Mouse (Mus musculus): ENCODE measurements at regions not wholly inside any gene's neighbourhood (a gene's known extent, or its start where the extent isn't known, plus 50 kb on each side); places are given as distances from the start of the nearest gene placed in this dataset.
"Not testable (repeated sequence)": the region's sequence is repeated elsewhere in the genome, so short reads cannot be mapped to it uniquely, and the experiment has no call there.

DNA sequence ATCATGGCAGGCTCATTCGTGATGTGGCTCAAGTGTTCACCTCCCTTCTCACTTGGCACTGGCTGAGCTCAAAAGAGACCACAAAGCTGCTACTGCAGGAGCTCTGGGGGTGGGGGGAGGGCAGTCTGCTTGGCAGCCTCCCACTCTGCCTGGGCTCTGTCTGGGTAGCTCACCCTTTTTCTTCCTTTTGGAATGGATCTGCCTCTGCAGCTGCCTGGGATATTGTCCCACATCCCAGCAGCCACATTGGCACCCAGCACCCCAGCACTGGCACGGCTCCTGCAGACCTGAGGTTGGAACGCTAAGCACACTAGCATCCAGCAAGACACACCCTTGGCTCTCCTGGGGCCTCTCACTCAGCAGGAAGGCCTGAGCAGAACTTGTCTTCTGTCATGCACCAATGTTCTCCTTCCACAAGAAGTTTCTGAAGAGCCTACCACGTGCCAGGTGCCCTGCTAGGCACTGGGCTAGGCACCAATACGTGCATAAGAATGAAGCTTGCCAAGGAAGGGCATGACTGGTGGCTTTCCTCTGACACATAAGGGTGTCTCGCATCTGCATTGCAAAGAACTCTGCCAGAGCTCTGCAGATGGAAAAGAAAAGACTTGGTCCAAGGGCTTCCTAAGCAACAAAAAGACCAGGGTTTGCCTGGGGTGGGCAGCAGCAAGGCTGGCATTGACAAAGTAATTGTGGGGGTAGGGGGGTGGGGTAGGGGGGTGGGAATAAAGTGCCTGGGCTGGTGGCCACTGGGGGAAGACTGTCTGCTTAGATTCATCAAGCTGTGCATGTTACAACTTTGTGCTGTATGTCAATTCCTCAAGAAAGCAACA is 112.1 kb upstream of the Sipa1l1 start:
- not testable (repeated sequence) for DNase-seq (ENCODE audit: low spot score)

DNA sequence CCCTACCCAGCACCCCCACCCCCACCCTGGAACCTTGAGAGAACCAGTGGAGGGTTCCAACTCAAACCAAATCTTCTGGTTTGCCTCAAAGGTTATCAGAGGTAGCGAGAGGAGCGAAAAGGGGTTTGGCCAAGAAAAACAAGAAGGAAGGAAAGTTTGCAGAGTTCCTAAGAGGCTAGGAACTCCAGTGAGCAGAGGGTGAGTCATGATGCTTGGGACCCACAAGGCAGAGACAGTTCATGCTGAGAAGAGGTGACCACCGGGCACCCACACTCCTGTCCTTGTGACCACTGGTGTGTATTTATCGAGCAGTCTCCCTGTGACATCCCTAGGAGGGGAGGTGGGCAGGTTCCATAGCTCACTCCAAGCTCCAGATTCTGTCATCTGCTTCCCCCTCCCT is 104.1 kb upstream of the Sipa1l1 start:
- DNase-seq (ENCODE audit: low spot score): no peak

DNA sequence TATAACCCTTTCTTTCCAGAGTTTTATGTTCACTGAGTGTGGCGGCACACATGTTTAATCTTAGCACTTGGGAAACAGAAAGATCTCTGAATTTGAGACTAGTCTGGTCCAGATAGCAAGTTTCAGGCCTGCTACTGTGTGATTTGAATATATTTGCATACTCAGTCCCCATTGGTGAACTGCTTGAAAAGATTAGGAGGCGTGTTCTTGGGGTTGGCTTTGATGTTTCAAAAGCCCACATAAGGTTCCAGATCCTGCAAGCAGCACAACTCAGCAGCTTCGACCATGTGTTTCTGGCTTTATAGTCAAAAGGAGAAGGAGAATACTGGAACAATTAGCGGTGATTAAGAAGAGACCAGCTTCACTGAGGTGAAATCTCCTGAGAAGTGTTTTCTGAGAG is 102.3 kb upstream of the Sipa1l1 start:
- no peak for DNase-seq (ENCODE audit: low spot score)

DNA sequence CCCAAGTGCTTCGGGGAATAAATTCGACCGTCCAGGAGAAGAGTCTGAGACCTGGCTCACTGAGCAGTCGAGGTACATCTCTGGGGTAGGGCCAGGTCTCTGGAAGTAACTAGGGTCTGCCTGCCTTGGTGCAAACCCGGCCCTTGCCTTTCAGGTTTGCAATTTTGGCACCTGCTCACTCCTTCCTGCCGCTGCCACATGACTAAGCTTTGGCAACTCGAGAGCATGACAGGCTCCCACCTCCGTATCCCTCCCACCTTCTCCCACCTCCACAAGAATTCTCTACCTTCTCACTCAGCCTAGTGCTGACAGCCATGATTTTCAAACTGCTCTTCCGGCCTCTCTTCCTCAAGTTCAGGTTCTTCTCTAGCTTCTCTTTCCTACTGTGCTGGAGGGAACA is 99.5 kb upstream of the Sipa1l1 start:
- no peak for DNase-seq (ENCODE audit: low spot score)

DNA sequence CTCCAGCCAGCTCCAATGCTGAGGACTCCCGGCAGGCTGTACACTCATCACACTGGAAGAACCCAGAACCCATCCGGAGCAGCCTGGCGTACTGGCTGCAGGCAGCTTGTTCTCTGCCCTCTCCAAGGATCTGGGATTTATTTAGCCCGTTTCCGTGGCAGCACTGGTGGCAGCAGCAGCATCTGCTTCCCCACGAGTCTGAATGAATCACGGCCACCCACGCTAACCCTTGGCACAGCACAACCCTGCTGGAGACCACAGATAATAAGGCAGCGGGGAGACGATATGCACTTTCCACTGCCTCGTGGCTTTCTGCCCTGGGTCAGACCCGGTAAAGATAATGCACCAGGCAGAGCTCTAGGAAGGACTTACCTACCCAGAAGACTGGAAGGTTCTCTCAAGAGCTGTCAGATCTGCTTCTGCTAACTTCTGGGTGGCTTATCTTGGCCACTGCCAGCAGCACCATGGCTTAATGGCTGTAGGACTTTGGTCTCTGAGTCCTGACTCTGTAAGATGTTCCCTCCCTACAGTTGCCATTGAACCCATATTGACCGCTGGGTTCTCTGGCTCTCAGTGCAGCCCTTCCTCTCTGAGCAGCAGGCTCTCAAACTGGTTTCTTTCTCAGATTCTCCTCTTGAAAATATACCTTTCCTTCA is 96.2 kb upstream of the Sipa1l1 start:
- DNase-seq (ENCODE audit: low spot score): no peak

DNA sequence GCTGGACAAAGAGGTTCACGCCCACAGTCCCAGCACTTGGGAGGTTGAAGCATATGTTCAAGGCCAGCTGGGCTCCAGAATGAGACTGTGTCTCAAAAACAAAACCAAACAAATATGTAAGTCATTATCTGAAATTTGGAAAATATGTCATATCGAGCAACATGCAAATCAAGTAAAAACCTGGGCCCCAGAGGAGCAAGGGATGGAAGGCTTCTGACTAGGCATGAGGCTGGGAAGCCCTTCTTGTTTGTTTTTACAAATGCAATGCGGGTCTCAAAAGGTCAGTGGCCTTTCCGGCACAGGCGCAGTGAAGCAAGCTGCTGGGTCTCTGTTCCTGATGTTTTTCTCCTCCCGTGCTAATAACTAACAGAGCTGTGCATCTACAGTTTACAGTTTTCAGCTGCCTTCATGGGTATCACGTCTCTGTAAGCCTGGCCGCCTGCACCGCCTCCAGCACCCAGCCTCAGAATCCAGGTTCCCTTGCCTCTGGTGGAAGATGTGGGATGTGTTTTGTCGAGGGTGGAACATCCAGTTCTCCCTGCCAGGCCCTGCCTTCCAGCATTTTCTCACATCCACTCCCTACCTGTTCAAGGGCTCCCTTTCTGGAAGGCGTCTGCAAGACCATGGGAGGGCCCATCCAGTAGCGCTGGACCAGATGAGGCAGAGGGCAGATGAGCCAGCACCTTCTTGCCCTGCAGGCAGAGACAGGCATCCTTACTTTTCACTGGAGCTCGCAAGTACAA is 93.5 kb upstream of the Sipa1l1 start:
- peak; percentile 31 for DNase-seq (ENCODE audit: low spot score)

DNA sequence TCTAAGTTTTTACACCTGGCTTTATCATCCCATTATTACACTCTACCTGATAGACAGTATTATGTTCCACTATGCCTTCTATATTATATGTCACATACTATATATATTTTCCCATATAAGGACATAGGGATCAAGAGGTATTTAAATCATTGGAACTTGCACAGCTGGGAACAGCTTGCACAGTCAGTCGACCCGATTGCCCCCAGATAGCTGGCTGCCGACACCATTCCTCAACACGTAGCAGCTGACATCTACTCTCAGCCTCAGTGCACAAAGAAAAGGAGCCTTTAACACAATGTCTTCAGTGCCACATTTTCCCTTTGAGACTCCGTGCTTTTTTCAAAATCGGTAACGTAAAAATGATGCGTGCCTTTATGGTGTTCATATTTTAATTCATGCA is 92.4 kb upstream of the Sipa1l1 start:
- DNase-seq (ENCODE audit: low spot score): no peak

DNA sequence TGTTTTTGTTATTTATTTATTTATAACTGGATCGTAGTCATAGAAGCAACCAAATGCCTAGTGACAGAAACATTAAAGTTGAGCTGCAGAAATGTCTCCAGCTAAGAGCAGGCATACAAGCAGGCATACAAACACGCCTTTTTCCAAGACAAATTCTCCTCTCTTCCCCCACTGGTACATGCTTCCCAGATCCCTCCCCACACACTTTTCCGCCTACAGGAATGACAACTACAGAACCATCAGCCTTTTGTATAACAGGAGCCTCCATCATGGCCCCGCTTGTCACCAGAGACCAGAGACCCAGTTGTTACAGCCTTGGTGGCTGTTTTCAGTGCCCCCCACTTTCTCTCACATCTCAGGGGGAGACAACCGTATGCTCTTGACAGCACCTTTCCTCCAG is 91.2 kb upstream of the Sipa1l1 start:
- DNase-seq (ENCODE audit: low spot score): no peak

DNA sequence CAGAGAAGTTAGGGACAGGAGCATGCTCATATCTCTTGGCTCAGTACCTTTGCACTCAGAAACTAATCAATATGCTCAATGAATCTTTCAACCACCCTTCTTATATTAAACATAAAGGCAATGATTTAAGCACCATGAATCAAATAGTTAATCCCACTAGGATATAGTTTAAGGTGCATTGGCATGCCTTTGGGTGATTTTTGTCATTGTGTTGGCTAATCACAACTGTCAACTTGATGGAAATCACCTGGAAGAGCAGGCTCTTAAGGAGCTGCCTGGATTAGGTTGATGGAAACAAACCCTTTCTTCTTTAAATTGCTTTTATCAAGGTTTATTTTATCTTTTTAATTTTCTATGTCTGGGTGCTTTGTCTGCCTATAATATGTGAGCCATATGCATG is 90.4 kb upstream of the Sipa1l1 start:
- DNase-seq (ENCODE audit: low spot score): no peak

DNA sequence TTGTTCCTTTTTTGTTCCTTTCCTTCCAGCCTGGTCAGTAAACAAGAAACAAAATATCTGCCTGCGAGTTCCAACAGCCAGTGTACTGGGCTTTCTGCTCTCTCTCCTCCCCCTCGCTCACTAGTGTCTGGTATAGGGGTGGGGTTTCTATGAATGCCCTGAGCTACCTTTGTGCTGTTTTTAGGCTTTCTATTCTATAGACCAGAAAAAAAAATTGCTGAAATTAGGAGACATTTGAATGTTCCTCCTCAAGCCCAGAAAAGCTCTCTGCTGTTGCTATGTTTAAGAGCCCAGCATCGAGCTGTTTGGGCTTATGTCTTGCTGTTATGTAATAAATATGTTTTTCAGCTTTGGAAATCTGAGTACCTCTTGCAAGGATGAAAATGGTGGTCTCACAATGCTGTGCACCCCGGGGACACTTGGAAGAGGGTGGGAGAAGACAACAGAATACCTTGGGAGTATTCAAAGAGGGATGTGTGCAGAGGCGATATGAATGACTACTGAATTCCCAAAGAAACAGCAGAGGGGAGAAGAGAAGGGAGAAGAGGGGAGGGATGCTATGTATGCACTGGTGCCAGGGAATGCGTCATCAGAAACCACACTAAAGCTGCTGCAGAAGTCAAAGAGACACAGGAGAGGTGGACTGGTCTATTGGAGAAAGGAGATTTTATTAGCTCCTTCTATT is 88.8 kb upstream of the Sipa1l1 start:
- DNase-seq (ENCODE audit: low spot score): no peak

DNA sequence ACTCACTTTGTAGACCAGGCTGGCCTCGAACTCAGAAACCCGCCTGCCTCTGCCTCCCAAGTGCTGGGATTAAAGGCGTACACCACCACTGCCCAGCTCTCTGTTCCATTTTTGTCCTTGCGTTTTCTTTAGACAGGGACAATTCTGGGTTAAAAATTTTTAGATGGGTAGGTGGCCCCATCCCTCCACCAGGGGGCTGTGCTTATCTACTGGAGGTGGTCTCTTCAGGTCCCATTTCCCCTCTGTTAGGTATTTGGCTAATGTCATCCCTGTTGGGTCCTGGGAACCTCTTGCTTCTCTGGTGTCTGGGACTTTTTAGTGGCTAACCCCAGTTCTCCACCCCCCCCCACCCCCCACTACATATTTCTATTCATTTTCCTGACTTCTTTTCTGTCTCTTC is 86.5 kb upstream of the Sipa1l1 start:
- DNase-seq (ENCODE audit: low spot score): not testable (repeated sequence)

DNA sequence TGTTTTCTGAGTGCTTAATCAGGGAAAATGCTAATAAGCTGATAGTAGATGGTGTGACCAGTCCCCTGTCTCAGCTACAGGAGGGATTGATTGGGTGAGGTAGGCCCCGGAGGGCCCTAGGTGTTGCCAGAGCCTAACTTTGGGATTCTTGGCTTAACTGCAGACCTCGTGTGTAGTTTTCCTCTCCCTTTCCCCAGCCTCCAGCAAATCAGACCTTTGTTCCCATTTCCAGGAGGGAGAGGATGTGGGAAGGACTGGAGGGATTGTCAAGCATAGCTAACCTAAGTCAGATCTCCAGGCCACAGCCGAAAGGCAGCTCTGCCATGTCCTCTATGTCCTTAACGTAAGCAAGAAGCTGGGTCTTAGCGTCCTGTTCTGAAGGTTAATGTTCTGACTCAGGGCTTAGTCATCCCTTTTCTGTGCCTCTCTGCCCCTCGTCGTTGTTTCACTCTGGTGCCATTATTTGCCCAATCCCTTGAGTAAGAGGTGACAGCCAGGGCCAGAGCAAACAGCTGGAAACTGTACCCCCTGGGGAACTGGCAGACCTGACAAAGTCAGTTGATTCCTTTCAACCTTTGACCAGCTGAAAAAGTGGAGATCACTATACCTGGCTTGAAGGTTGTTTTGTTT is 83.2 kb upstream of the Sipa1l1 start:
- DNase-seq (ENCODE audit: low spot score): no peak

DNA sequence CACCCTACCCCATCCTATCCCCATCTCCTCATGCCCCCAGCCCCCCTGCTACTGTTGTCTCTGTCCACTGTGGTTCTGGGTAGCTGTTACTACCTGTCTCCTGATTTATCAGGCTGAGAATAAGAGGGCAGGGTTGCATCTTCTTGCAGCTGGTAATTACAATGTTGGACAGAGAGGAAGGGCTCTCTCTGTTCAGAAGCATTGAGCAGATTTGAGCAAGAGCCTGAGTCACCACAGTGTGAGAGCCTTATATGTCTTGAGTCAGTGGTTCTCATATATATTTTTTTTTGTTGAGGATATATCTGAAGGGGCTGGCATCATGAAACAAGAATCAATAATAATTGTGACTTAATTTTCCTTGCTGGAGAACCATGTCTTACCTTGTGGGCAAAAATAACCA is 82.7 kb upstream of the Sipa1l1 start:
- DNase-seq (ENCODE audit: low spot score): no peak

DNA sequence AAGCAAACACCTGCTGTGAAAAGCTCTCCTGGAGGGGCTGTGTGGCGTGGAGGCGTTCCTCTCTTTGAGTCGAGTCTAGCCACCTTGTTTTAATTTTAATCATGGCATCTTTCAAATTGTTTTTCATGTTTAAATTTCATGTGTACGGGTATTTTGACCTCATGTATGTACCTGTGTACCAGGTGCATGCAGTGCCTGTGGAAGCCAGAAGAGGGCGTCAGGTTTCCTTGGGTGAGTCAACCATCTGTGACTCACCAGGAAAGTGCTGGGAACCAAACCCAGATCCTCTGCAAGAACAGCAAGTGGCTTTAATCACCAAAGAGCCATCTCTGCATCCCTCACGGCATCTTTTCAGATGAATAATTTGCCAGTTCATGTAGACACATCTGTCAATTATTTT is 79.8 kb upstream of the Sipa1l1 start:
- no peak for DNase-seq (ENCODE audit: low spot score)

DNA sequence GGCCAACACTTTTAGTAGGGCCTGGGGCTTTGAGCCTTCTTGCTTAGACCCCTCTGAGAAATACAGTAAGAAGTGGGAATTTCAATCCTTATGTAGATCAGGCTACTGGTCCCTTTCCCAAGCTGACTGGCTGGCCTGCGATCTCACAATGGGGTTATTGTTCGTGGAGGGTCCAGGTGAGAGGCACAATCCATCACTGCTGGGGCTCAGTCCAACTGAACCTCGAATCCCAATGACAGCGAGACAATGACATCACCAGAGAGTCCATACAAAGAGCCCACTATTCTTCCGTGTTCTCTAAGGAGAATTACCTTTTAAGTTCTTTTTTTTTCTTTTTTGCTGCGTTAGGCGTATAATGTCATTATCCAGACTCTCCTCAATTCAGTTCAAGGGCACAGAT is 75.8 kb upstream of the Sipa1l1 start:
- no peak for DNase-seq (ENCODE audit: low spot score)

DNA sequence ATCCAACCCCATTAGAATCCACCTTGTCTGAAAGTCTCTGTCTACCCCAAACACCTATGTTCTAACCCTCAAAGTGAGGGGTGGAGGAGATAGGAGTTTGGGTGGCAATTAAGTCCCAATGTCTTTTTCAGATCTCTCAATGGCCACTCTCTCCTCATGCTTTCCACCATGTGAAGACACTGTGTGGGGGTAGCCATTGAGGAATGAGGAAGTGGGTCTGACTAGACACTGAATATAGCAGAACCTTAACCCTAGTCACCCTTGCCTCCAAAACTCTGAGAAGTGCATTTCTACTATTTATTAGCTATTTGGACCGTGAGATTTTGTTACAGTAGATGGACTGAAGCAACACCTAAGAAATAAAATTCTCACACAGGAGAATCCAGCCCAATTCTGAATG is 73.7 kb upstream of the Sipa1l1 start:
- DNase-seq (ENCODE audit: low spot score): no peak

DNA sequence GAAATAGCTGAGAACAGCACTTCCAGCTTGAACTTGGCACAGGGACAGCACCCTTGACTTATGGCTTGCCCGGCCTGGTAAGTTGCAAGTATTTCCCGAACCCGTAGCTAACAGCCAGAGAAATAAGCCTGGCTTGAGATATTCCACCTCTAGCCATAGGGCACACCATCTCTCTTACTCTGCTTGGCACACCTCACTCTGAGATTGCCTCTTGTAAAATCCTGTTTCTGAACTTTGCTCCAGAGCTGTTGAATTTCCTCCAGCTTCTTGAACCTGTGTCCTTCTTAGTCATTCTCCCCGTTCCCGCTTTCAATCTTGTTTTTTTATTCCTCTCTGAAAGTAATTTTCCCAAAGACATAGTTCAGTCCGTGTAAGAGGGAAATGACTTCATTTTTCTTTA is 72.0 kb upstream of the Sipa1l1 start:
- no peak for DNase-seq (ENCODE audit: low spot score)

DNA sequence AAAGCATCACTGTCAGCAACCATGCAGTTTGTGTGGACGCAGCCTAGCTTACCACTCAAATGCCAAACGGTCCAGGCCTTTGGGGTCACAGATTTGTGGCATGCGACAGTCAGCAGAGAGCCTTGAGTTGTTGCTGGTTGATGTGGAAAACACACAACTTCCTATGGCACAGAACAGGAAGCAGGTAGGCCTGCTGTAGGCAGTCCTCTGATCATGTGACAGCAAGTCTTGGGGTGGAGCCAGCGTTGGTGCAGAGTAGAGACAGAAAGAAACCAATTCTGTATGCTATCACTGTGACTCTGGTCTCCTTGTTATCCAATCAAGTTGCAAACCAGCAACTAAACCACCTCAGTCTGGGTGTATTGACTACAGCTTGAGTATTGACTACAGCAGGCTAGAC is 71.5 kb upstream of the Sipa1l1 start:
- DNase-seq (ENCODE audit: low spot score): no peak

DNA sequence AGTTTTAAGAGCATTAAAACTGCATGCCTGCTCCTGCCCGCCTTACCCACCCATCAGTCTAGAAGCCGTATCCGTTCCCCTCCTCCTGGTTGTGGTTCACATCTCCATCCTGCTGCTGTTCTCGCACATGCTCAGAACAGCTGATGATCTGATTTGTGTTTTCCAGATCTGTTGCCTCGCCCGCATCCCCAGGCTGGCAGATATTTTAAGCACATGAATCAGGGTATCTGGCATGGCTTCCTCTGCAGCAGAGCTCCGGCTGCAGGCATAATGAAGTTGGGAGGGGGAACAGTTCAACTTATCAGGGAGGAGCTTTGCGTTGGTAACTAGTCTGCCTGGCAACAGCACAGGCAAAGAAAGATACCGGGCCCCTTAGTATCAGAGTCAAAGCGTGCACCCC is 64.9 kb upstream of the Sipa1l1 start:
- DNase-seq (ENCODE audit: low spot score): peak; percentile 20

DNA sequence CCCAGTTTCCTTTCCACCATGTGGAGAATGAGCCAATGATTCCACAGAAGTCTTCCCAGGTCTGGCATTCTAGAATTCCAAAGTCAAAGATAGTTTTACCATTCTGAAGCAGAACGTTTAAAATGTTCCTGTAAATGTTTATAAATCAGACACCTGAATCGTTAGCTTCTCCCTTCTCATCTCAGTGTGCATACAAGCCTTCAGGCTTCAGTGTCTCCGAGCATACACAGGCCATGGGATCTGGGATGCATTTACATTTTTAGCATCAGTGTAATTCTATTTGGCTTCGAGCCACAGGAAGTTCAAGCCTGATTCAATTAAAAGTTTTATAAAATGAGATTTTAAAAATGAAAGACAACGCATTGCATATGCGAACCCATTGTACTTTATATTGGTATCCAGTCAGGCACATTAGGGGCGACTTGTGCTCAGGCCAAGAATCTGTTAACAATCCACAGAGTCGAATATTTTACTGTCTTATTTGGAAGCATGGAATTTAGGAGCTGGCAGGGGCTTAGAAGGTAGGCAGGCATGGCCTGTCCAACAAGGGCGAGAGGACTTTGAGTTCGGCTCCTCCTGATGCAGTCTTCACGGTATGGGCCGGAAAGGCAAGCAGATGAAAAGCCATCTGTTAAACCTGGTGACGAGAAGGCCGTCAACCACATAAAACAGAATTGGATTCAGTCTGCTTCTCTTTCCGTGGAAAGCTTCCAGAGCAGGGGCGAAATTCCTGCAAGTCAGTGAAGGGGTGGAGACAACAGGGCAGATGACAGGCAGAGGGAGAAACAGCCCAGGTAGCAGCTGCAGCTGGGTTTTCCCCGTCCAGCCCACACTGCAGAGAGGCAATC is 63.7 kb upstream of the Sipa1l1 start:
- DNase-seq (ENCODE audit: low spot score): no peak

DNA sequence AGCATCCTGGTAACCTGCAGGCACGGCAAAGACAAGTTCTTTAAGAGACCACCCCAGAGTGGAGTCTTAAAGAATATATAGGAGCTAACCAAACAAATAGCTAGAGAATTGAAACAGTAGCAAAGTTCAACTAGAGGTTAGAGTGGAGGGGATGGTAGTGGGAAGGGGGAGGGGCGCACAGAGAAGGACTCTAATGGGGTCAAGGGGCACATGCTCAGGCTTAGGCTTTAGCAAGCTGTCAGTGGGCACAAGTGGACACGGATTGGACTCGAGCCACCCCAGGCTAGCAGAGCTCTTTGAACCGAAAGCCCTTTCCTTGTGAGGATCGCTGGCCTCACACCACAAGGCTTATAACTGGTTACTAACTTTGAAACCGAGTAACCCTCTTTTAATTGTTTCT is 53.4 kb upstream of the Sipa1l1 start:
- DNase-seq (ENCODE audit: low spot score): peak; percentile 82
